Mouse (Mus musculus): ENCODE data around the gene Saysd1. TPM values are rescaled to one million over a fixed set of nuclear protein-coding genes. Genes with fewer than 3 reads are reported as not detected.

Gene Saysd1
- polyA plus RNA-seq, 1 experiment from 2014 or later, result 12.0 TPM

DNA sequence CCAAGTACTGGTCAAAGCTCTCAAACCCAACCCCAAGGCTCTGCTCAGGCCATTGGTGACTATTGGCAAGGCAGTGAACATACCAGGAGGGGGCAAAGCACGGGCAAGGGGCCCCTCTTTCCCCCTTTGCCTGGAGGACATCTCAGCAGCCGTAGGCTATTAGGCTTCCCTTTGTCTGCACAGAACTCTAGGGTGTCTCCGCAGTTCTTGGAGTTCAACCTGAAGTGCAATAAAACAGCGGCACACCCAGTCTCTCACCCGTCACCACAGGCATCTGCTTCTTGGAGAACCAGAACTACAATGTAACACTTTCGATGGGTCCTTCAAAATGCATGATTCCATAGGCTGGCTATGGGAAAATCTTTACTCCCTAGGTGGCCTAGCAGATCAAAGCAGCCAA, 10.2 kb downstream of the Saysd1 start:
- H3K36me3 ChIP-seq, result no peaks in the 10 kb centered on the region
- no peak overlapping the region for H3K4me3 ChIP-seq
- WGBS, result 75% methylated on average over 6 of the region's 6 CpGs
- no peak overlapping the region for H3K4me2 ChIP-seq
- no peak for ATAC-seq (ENCODE audit: insufficient number of reproducible peaks, insufficient read depth, low FRiP score, low TSS enrichment, low read depth)
- H3K4me1 ChIP-seq, result no peaks in the 10 kb centered on the region
- no peak overlapping the region for H3K27ac ChIP-seq
- H3K27me3 ChIP-seq, result no peaks in the 10 kb centered on the region
- 0 out of 2 replicates have a peak, but pooled peaks cover 3% of the 10 kb centered on the region for H3K9me3 ChIP-seq
- no peak overlapping the region for H3K9ac ChIP-seq

DNA sequence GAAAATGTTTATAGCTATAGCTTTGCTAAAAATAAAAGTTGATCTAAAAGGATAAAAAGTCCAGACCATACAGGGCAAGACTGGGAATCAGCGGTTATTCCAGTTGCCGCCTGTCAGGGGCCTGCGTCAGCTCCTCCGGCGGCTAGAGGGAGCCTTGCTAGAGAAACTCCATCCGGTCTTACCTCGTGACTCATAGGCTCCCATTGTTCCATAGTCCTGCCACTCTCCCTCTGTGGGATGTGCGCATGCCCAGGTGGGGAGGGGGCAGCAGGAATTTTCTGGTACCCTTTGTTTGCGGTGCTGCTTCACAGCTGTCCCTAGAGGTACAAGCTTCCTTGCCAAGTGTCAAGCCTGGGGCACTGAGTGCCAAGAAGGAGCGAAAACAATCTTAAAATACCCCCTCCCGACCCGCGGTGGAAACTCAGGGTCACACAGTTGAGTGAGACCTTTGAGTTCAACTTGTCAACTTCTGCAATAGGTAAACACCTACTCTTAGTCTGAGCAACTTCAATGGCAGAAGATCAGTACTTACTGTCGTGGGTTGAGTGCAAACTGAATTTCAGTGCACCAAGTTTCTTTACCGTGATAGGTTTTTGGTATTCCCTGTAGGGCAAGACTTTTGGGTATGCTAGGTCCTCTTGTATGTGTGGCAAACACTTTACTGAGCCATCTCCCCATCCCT, 10.8 kb downstream of the Saysd1 start:
- 0 out of 2 replicates have a peak, but pooled peaks cover 1% of the 10 kb centered on the region for H3K9me3 ChIP-seq
- H3K4me2 ChIP-seq, result no peak overlapping the region
- WGBS, result 77% methylated on average over 15 of the region's 15 CpGs
- no peak overlapping the region for H3K9ac ChIP-seq
- H3K4me3 ChIP-seq, result no peak overlapping the region
- no peaks in the 10 kb centered on the region for H3K27me3 ChIP-seq
- ATAC-seq (ENCODE audit: insufficient number of reproducible peaks, insufficient read depth, low FRiP score, low TSS enrichment, low read depth), result no peak
- H3K27ac ChIP-seq, result no peak overlapping the region
- H3K4me1 ChIP-seq, result no peaks in the 10 kb centered on the region
- no peaks in the 10 kb centered on the region for H3K36me3 ChIP-seq

GRCm38 (mm10) chr14:20120868-20121267, 17.5 kb downstream of the Saysd1 start:
- WGBS, result 40% methylated on average over 5 of the region's 5 CpGs
- Histone ChIP-seq H3K27ac (no peak overlapping the region), H3K9ac (no peak overlapping the region), H3K36me3 (no peaks in the 10 kb centered on the region), H3K4me2 (no peak overlapping the region), H3K27me3 (no peaks in the 10 kb centered on the region), H3K9me3 (no peaks in the 10 kb centered on the region), H3K4me3 (no peak overlapping the region), H3K4me1 (peaks cover 8% of the 10 kb centered on the region)
- no peak for ATAC-seq (ENCODE audit: insufficient number of reproducible peaks, insufficient read depth, low FRiP score, low TSS enrichment, low read depth)

GRCm38 (mm10) chr14:20120012-20120411, 18.3 kb downstream of the Saysd1 start:
- H3K27me3 ChIP-seq, result no peaks in the 10 kb centered on the region
- ATAC-seq (ENCODE audit: insufficient number of reproducible peaks, insufficient read depth, low FRiP score, low TSS enrichment, low read depth), result no peak

GRCm38 (mm10) chr14:20116149-20116605, 22.2 kb downstream of the Saysd1 start:
- H3K27ac ChIP-seq, result no peak overlapping the region
- no peak overlapping the region for H3K9ac ChIP-seq
- no peak for ATAC-seq (ENCODE audit: insufficient number of reproducible peaks, insufficient read depth, low FRiP score, low TSS enrichment, low read depth)
- no peaks in the 10 kb centered on the region for H3K36me3 ChIP-seq
- 39% methylated on average over 9 of the region's 9 CpGs for WGBS
- H3K4me1 ChIP-seq, result peaks cover 8% of the 10 kb centered on the region
- H3K27me3 ChIP-seq, result no peaks in the 10 kb centered on the region
- H3K4me2 ChIP-seq, result no peak overlapping the region
- H3K9me3 ChIP-seq, result no peaks in the 10 kb centered on the region
- H3K4me3 ChIP-seq, result no peak overlapping the region

More at GRCm38 (mm10) chr14:20120012-20120411, 18.3 kb downstream of the Saysd1 start:
- no peak overlapping the region for H3K9ac ChIP-seq
- H3K4me1 ChIP-seq, result peaks cover 8% of the 10 kb centered on the region
- no peak overlapping the region for H3K27ac ChIP-seq
- no peak overlapping the region for H3K4me3 ChIP-seq
- H3K4me2 ChIP-seq, result no peak overlapping the region
- H3K36me3 ChIP-seq, result no peaks in the 10 kb centered on the region
- H3K9me3 ChIP-seq, result no peaks in the 10 kb centered on the region
- 92% methylated on average over 11 of the region's 11 CpGs for WGBS

DNA sequence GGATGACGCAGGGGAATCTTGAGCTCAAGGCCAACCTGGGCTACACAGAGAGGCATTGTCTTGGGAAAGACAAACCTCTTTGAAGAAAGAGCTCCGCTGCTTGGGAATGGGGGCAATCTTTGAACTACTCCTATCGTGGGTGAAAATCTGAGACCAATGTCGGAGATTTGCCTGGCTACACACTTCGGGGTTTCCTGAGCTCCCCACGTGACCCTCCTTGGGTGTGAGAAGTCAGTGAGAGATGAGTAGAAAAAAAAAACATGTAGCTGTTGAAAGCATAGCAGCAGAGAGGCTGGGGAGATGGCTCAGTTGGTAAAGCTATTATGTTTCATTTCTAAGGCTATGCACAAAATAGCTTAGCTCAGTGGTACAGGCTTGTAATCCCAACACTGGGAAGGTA, 23.4 kb downstream of the Saysd1 start:
- WGBS, result 73% methylated on average over 6 of the region's 6 CpGs
- Histone ChIP-seq H3K27me3 (no peaks in the 10 kb centered on the region), H3K27ac (no peak overlapping the region), H3K9ac (no peak overlapping the region), H3K4me3 (no peak overlapping the region), H3K4me2 (no peak overlapping the region), H3K9me3 (no peaks in the 10 kb centered on the region), H3K36me3 (no peaks in the 10 kb centered on the region), H3K4me1 (no peaks in the 10 kb centered on the region)
- no peak for ATAC-seq (ENCODE audit: insufficient number of reproducible peaks, insufficient read depth, low FRiP score, low TSS enrichment, low read depth)

DNA sequence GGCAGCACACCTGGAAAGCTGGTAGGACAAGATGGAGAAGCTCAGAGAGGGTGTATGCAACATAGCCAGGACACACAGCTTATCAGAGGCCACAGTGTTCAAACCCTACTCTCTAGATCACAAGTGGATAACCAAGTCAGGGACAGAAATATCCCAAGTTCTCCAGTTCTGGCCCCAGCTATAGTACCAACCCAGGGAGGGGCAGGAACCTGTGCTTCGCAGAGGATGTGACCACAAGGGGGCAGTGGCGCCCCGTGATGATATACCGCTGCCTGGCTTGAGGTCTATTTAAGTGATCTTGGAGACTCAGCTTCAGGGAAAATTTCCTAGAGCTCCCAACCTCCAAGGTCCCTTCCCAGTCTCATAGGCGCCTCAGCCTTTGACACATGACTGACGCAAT, 24.4 kb downstream of the Saysd1 start:
- 5% methylated on average over 6 of the region's 6 CpGs for WGBS
- H3K27ac ChIP-seq, result no peak overlapping the region
- ATAC-seq (ENCODE audit: insufficient number of reproducible peaks, insufficient read depth, low FRiP score, low TSS enrichment, low read depth), result no peak

GRCm38 (mm10) chr14:20113189-20113961, 25.0 kb downstream of the Saysd1 start:
- Histone ChIP-seq H3K27me3 (no peaks in the 10 kb centered on the region), H3K4me2 (no peak overlapping the region), H3K36me3 (no peaks in the 10 kb centered on the region), H3K4me1 (no peaks in the 10 kb centered on the region), H3K9me3 (no peaks in the 10 kb centered on the region), H3K27ac (no peak overlapping the region), H3K4me3 (no peak overlapping the region), H3K9ac (no peak overlapping the region)
- whole genome bisulfite sequencing, result 57% methylated on average over 7 of the region's 7 CpGs
- ATAC-seq (ENCODE audit: insufficient number of reproducible peaks, insufficient read depth, low FRiP score, low TSS enrichment, low read depth), result no peak

More for the DNA sequence above, 24.4 kb downstream of the Saysd1 start:
- H3K4me1 ChIP-seq, result no peaks in the 10 kb centered on the region
- no peaks in the 10 kb centered on the region for H3K36me3 ChIP-seq
- no peak overlapping the region for H3K4me3 ChIP-seq
- no peaks in the 10 kb centered on the region for H3K9me3 ChIP-seq
- no peaks in the 10 kb centered on the region for H3K27me3 ChIP-seq
- H3K4me2 ChIP-seq, result no peak overlapping the region
- H3K9ac ChIP-seq, result no peak overlapping the region

DNA sequence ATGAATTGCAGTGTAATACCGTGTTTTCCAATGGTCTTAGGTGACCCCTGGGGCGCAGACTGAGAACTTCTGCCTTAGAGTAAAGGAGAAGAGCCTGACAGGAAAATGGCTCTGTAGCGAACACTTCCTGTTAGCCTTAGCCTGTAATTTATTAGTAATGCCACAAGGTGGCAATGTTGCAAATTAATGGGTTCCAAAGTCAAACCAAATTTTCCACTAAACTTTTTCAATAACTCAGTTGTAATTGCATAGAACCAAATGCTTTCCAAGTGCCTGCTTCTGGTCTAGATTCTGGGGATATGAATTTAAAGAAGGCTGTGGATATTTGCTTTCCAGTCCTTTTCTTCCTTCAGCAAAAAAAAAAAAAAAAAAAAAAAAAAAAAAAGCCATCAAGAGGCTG, 26.1 kb downstream of the Saysd1 start:
- no peak for ATAC-seq (ENCODE audit: insufficient number of reproducible peaks, insufficient read depth, low FRiP score, low TSS enrichment, low read depth)
- no peaks in the 10 kb centered on the region for H3K36me3 ChIP-seq
- no peak overlapping the region for H3K9ac ChIP-seq
- H3K4me3 ChIP-seq, result no peak overlapping the region
- no peak overlapping the region for H3K27ac ChIP-seq
- no peak overlapping the region for H3K4me2 ChIP-seq
- no peaks in the 10 kb centered on the region for H3K9me3 ChIP-seq
- H3K4me1 ChIP-seq, result no peaks in the 10 kb centered on the region
- WGBS, result 70% methylated on average over 3 of the region's 3 CpGs
- H3K27me3 ChIP-seq, result no peaks in the 10 kb centered on the region

DNA sequence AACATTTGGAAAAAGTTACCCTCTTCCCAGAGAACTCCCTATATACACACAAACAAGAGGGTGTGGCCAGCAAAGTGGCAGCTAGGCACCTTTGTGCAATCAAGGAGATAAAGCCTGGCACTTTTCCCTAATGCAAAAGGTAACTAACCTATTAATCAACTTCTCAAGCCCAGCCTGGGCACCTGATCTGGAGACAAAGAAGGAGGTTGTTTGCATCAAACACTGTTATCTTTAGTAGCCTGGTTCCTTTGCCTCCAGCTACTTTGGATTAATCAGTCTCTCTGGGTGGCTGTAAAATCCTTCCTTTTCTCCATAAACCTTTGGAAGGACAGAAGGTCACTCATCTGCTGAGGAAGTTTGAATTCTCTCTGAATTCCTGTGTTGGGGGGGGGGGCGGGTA, 27.4 kb downstream of the Saysd1 start:
- no peak overlapping the region for H3K27ac ChIP-seq
- H3K27me3 ChIP-seq, result no peaks in the 10 kb centered on the region
- no peak overlapping the region for H3K4me3 ChIP-seq
- 44% methylated on average over 1 of the region's 1 CpGs for WGBS
- no peak overlapping the region for H3K4me2 ChIP-seq
- no peaks in the 10 kb centered on the region for H3K36me3 ChIP-seq
- no peaks in the 10 kb centered on the region for H3K4me1 ChIP-seq
- H3K9ac ChIP-seq, result no peak overlapping the region
- ATAC-seq (ENCODE audit: insufficient number of reproducible peaks, insufficient read depth, low FRiP score, low TSS enrichment, low read depth), result no peak
- no peaks in the 10 kb centered on the region for H3K9me3 ChIP-seq

DNA sequence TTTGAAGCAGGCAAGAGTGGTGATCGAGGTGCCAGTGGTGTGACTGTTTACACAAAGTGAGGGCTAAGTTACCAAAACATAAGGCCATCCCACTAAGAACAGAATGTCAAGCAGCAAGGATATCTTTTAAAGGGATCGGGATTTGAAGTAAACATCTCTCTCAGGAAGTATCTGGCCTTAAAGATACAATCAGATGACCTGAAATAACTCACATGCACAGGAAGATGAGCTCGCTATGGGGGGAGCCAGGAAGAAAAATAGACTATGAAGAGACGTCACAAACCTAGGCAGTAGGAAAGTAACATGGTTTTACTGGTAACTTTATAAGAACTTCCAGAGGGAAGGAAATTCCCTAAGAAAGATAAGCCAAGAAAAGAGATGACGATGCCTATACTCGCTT, 32.1 kb downstream of the Saysd1 start:
- ATAC-seq (ENCODE audit: insufficient number of reproducible peaks, insufficient read depth, low FRiP score, low TSS enrichment, low read depth), result no peak

GRCm38 (mm10) chr14:20103207-20103606, 35.1 kb downstream of the Saysd1 start:
- ATAC-seq (ENCODE audit: insufficient number of reproducible peaks, insufficient read depth, low FRiP score, low TSS enrichment, low read depth), result no peak
- no peaks in the 10 kb centered on the region for H3K9me3 ChIP-seq
- no peaks in the 10 kb centered on the region; the same call in 1 of the 2 replicates for H3K4me1 ChIP-seq
- H3K9ac ChIP-seq, result no peak overlapping the region
- no peak overlapping the region for H3K27ac ChIP-seq
- no peaks in the 10 kb centered on the region for H3K27me3 ChIP-seq
- H3K4me3 ChIP-seq, result no peak overlapping the region
- H3K4me2 ChIP-seq, result no peak overlapping the region
- no peaks in the 10 kb centered on the region for H3K36me3 ChIP-seq
- WGBS, result 65% methylated on average over 4 of the region's 4 CpGs

More for the DNA sequence above, 32.1 kb downstream of the Saysd1 start:
- no peak overlapping the region for H3K9ac ChIP-seq
- H3K27ac ChIP-seq, result no peak overlapping the region
- no peak overlapping the region for H3K4me3 ChIP-seq
- no peak overlapping the region for H3K4me2 ChIP-seq
- H3K36me3 ChIP-seq, result no peaks in the 10 kb centered on the region
- 81% methylated on average over 6 of the region's 6 CpGs for WGBS
- no peaks in the 10 kb centered on the region for H3K9me3 ChIP-seq
- H3K27me3 ChIP-seq, result no peaks in the 10 kb centered on the region
- H3K4me1 ChIP-seq, result no peaks in the 10 kb centered on the region; the same call in 1 of the 2 replicates
